Mouse (Mus musculus): Measurements from ENCODE around the gene Etv6. TPM values are rescaled to one million over a fixed set of nuclear protein-coding genes. Genes with fewer than 3 reads are reported as not detected.

Etv6 gene
- polyA plus RNA-seq, 1 experiment, result 20.9 TPM

GRCm38 (mm10) chr6:134082229-134082920, 46.9 kb downstream of the Etv6 start:
- no peak for TF ChIP-seq POLR2A (IDR thresholded peaks at IDR 0.05; ENCODE audit: borderline replicate concordance, extremely low read depth, low read depth, low read length)
- TF ChIP-seq CTCF (IDR thresholded peaks at IDR 0.05; ENCODE audit: insufficient read depth, low read length), result no peak
- H3K4me1 ChIP-seq (ENCODE audit: control insufficient read depth, insufficient read depth, low read length), result peaks cover 4% of the 10 kb centered on the region
- no peak overlapping the region for H3K4me3 ChIP-seq (replicated peaks; ENCODE audit: extremely low read depth, low read depth, low read length)
- DNase-seq, result no peak
- WGBS, result 87% methylated on average over 15 of the region's 15 CpGs

DNA sequence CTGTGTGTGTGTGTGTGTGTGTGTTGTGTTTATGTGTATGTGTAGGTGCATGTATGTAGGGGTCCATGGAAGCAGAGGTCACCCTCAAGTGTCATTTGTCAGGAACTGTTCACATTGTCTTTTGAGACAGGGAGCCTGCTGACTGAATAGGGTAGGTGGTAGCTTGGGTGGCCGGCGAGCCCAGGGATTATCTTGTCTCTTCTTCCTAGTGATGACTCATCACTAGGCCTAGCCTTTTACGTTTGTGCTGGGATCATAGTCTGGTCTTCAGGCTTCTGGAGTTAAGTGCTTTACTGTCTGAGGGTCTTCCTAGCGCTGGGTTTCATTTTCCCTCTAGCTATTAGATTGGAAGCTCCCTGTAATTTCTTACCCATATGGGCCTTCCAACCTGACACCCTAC, 47.9 kb downstream of the Etv6 start:
- 78% methylated on average over 4 of the region's 4 CpGs for WGBS
- no peak for DNase-seq
- TF ChIP-seq POLR2A (IDR thresholded peaks at IDR 0.05; ENCODE audit: borderline replicate concordance, extremely low read depth, low read depth, low read length) (no peak), CTCF (IDR thresholded peaks at IDR 0.05; ENCODE audit: insufficient read depth, low read length) (no peak)
- no peaks in the 10 kb centered on the region for H3K4me1 ChIP-seq (ENCODE audit: control insufficient read depth, insufficient read depth, low read length)
- no peak overlapping the region for H3K4me3 ChIP-seq (replicated peaks; ENCODE audit: extremely low read depth, low read depth, low read length)

DNA sequence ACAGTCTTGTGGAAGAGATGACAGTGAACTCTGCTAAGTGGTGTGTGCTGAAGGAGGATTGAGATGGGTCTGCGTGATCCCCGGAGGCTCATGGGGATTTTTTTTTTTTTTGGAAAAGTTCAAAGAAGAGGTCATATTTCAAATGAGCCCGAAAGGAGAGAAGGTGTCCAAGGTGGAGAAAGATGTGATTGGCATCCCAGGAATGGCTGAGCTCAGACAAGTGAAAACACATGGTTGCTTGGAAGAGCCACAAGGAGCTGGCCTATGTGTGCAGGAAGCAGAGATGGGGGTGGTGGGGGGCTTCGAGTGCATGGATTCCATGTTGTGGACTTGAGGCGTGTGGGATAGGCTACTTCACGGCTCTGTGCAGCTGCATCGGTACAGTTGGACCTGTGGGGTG, 50.9 kb downstream of the Etv6 start:
- TF ChIP-seq POLR2A (IDR thresholded peaks at IDR 0.05; ENCODE audit: borderline replicate concordance, extremely low read depth, low read depth, low read length) (no peak), CTCF (IDR thresholded peaks at IDR 0.05; ENCODE audit: insufficient read depth, low read length) (no peak)
- H3K4me1 ChIP-seq (ENCODE audit: control insufficient read depth, insufficient read depth, low read length), result no peaks in the 10 kb centered on the region; the same call in 1 of the 2 replicates
- DNase-seq, result no peak
- 85% methylated on average over 7 of the region's 7 CpGs for WGBS
- no peak overlapping the region for H3K4me3 ChIP-seq (replicated peaks; ENCODE audit: extremely low read depth, low read depth, low read length)

DNA sequence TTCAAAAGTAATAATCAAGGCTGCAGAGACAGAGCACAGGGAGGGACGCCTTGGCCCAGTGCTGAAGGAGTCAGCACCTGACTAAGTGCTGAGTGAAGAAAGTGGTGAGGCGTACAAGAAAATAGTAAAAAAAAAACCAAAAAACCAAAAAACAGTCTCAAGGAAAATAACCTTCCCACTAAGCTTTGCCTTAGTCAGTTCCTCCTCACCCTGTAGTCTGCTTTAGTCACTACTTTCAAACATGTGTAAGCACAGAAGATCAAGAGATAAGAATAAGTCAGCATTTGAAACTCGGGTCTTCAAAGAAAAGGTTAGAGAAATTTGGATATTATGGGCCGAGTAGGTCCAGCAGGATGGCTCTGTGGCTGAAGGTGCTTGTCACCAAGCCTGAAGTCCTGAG, 52.2 kb downstream of the Etv6 start:
- no peak for DNase-seq
- no peaks in the 10 kb centered on the region; the same call in 1 of the 2 replicates for H3K4me1 ChIP-seq (ENCODE audit: control insufficient read depth, insufficient read depth, low read length)
- TF ChIP-seq CTCF (IDR thresholded peaks at IDR 0.05; ENCODE audit: insufficient read depth, low read length), result no peak
- no peak for TF ChIP-seq POLR2A (IDR thresholded peaks at IDR 0.05; ENCODE audit: borderline replicate concordance, extremely low read depth, low read depth, low read length)
- 77% methylated on average over 4 of the region's 4 CpGs for WGBS
- no peak overlapping the region for H3K4me3 ChIP-seq (replicated peaks; ENCODE audit: extremely low read depth, low read depth, low read length)

- H3K4me3 ChIP-seq (replicated peaks; ENCODE audit: extremely low read depth, low read depth, low read length), result no peak overlapping the region
- 57% methylated on average over 7 of the region's 7 CpGs for WGBS
- no peak for DNase-seq
- H3K4me1 ChIP-seq (ENCODE audit: control insufficient read depth, insufficient read depth, low read length), result no peaks in the 10 kb centered on the region; the same call in 1 of the 2 replicates
- TF ChIP-seq CTCF (IDR thresholded peaks at IDR 0.05; ENCODE audit: insufficient read depth, low read length), result no peak
- TF ChIP-seq POLR2A (IDR thresholded peaks at IDR 0.05; ENCODE audit: borderline replicate concordance, extremely low read depth, low read depth, low read length), result no peak
Measured at GRCm38 (mm10) chr6:134089671-134090377, 54.3 kb downstream of the Etv6 start.

- Histone ChIP-seq H3K4me3 (replicated peaks; ENCODE audit: extremely low read depth, low read depth, low read length) (no peak overlapping the region), H3K4me1 (ENCODE audit: control insufficient read depth, insufficient read depth, low read length) (no peaks in the 10 kb centered on the region; the same call in 1 of the 2 replicates)
- TF ChIP-seq POLR2A (IDR thresholded peaks at IDR 0.05; ENCODE audit: borderline replicate concordance, extremely low read depth, low read depth, low read length) (no peak), CTCF (IDR thresholded peaks at IDR 0.05; ENCODE audit: insufficient read depth, low read length) (no peak)
- WGBS, result 52% methylated on average over 4 of the region's 4 CpGs
- no peak for DNase-seq
Measured at GRCm38 (mm10) chr6:134090378-134090692, 54.8 kb downstream of the Etv6 start.

GRCm38 (mm10) chr6:134090875-134091274, 55.4 kb downstream of the Etv6 start:
- no peaks in the 10 kb centered on the region; the same call in 1 of the 2 replicates for H3K4me1 ChIP-seq (ENCODE audit: control insufficient read depth, insufficient read depth, low read length)
- TF ChIP-seq CTCF (IDR thresholded peaks at IDR 0.05; ENCODE audit: insufficient read depth, low read length) (no peak), POLR2A (IDR thresholded peaks at IDR 0.05; ENCODE audit: borderline replicate concordance, extremely low read depth, low read depth, low read length) (no peak)
- 83% methylated on average over 4 of the region's 4 CpGs for WGBS
- no peak for DNase-seq
- H3K4me3 ChIP-seq (replicated peaks; ENCODE audit: extremely low read depth, low read depth, low read length), result no peak overlapping the region

DNA sequence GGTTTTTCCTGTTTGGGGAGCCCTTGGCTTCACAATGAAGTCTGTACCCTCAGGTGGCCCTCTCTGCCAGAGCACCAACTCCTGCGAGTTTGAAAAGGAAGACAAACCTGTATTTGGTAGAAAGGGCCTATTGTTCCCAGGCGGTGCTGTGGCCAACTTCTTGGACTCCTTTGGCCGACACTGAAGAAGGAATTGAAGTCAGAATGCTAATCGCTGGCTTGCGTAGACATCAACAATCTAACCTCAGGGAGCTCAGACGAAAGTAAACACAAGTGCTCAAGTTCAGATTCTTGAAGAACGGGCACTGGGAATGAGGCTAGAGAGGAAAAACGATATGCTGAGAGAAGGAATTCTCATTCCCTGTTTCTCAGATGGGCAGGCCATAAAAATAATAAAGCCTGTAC, 55.9 kb downstream of the Etv6 start:
- Histone ChIP-seq H3K4me1 (ENCODE audit: control insufficient read depth, insufficient read depth, low read length) (no peaks in the 10 kb centered on the region; the same call in 1 of the 2 replicates), H3K4me3 (replicated peaks; ENCODE audit: extremely low read depth, low read depth, low read length) (no peak overlapping the region)
- DNase-seq, result no peak
- WGBS, result 38% methylated on average over 8 of the region's 8 CpGs
- TF ChIP-seq POLR2A (IDR thresholded peaks at IDR 0.05; ENCODE audit: borderline replicate concordance, extremely low read depth, low read depth, low read length), result no peak
- no peak for TF ChIP-seq CTCF (IDR thresholded peaks at IDR 0.05; ENCODE audit: insufficient read depth, low read length)

GRCm38 (mm10) chr6:134094066-134094465, 58.6 kb downstream of the Etv6 start:
- Histone ChIP-seq H3K4me1 (ENCODE audit: control insufficient read depth, insufficient read depth, low read length) (no peaks in the 10 kb centered on the region; the same call in 1 of the 2 replicates), H3K4me3 (replicated peaks; ENCODE audit: extremely low read depth, low read depth, low read length) (no peak overlapping the region)
- 87% methylated on average over 5 of the region's 5 CpGs for WGBS
- no peak for DNase-seq
- TF ChIP-seq CTCF (IDR thresholded peaks at IDR 0.05; ENCODE audit: insufficient read depth, low read length), result no peak
- no peak for TF ChIP-seq POLR2A (IDR thresholded peaks at IDR 0.05; ENCODE audit: borderline replicate concordance, extremely low read depth, low read depth, low read length)

DNA sequence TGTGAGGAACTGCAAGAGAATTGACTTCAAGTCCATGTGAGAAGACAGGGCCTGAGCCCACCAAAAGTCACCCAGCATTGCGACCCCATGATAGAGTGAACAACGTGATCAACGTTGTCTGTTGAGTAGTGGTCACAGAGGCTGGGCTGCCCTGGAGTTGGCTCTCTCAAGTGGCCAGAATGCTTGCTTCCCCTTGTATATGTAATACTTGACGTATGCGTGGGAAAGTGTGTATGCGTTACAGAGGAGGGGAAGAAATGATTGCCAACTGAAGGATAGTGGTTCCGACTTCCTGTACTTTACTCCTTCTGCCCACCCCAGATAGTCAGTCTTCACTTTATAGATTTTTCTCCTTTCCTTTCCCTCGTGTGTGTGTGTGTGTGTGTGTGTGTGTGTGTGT, 59.1 kb downstream of the Etv6 start:
- DNase-seq, result no peak
- Histone ChIP-seq H3K4me3 (replicated peaks; ENCODE audit: extremely low read depth, low read depth, low read length) (no peak overlapping the region), H3K4me1 (ENCODE audit: control insufficient read depth, insufficient read depth, low read length) (no peaks in the 10 kb centered on the region; the same call in 1 of the 2 replicates)
- 77% methylated on average over 8 of the region's 8 CpGs for WGBS
- no peak for TF ChIP-seq POLR2A (IDR thresholded peaks at IDR 0.05; ENCODE audit: borderline replicate concordance, extremely low read depth, low read depth, low read length)
- TF ChIP-seq CTCF (IDR thresholded peaks at IDR 0.05; ENCODE audit: insufficient read depth, low read length), result no peak
